Mouse (Mus musculus) cerebellum, adult 2 months (tissue): ENCODE data around the gene Phf13.

ENCODE experiments used
- CTCF ChIP-seq: fragments of 200-500 bp; IDR thresholded peaks from 2 replicates; pipeline ENCODE4 v1.5.1; 2011; ENCODE audit warnings: low read depth, mild to moderate bottlenecking, control low read depth, low read length, moderate library complexity, borderline replicate concordance; ENCODE audit not compliant: insufficient read depth
- POLR2A ChIP-seq: fragments of 200-500 bp; IDR thresholded peaks from 2 replicates; pipeline ENCODE4 v1.6.1; 2011; ENCODE audit warnings: low read length, control low read depth, borderline replicate concordance; ENCODE audit not compliant: insufficient read depth

GRCm38 (mm10) chr4:151988342-151989109 lies 7.5 kb downstream of the Phf13 start, which contains the start of gene Thap3:
- TF ChIP-seq POLR2A, result peak; percentile 56; the same call in 1 of the 2 replicates
- no peak for TF ChIP-seq CTCF
